8 mouse cellular contexts compared by ENCODE assay signal in genomic region chr2:20339919-20340318, GRCm38 (mm10).
DNase-seq lines count a peak whose midpoint lies in the region; ATAC-seq lines count a peak whose summit lies in the region.

No protein-coding gene starts in this region.

- WGBS in limb, embryonic 11.5 days = 26% methylated on average over 12 of the region's 12 CpGs
- 36% methylated on average over 12 of the region's 12 CpGs for WGBS in limb, embryonic 10.5 days
- WGBS in hindbrain, embryonic 13.5 days = 26% methylated on average over 12 of the region's 12 CpGs
- WGBS in limb, embryonic 15.5 days = 19% methylated on average over 12 of the region's 12 CpGs
- WGBS in stomach, embryonic 14.5 days = 22% methylated on average over 12 of the region's 12 CpGs

- no peak overlapping the region for H3K9ac ChIP-seq in limb, embryonic 11.5 days (ENCODE audit: low read length)
- peak overlapping the region; percentile 16; the same call in 1 of the 2 replicates for H3K9ac ChIP-seq in hindbrain, embryonic 13.5 days
- H3K9ac ChIP-seq in limb, embryonic 15.5 days = no peak overlapping the region
- H3K9ac ChIP-seq in stomach, embryonic 14.5 days (replicated peaks; ENCODE audit: low read depth, low read length) = no peak overlapping the region

- H3K4me1 ChIP-seq in limb, embryonic 11.5 days (ENCODE audit: control insufficient read depth, insufficient read depth, low read length) = no peaks in the 10 kb centered on the region
- H3K4me1 ChIP-seq in limb, embryonic 10.5 days = no peaks in the 10 kb centered on the region; the same call in 1 of the 2 replicates
- H3K4me1 ChIP-seq in hindbrain, embryonic 13.5 days (replicated peaks) = 0 out of 2 replicates have a peak, but pooled peaks cover 9% of the 10 kb centered on the region
- H3K4me1 ChIP-seq in limb, embryonic 15.5 days = peaks cover 7% of the 10 kb centered on the region; the same call in 1 of the 2 replicates
- H3K4me1 ChIP-seq in stomach, embryonic 14.5 days (ENCODE audit: control insufficient read depth, insufficient read depth, low read length) = no peaks in the 10 kb centered on the region

- H3K4me2 ChIP-seq in limb, embryonic 11.5 days (ENCODE audit: low read depth, severe bottlenecking) = no peak overlapping the region
- peak overlapping the region; percentile 43 for H3K4me2 ChIP-seq in hindbrain, embryonic 13.5 days
- peak overlapping the region; percentile 40 for H3K4me2 ChIP-seq in limb, embryonic 15.5 days
- H3K4me2 ChIP-seq in stomach, embryonic 14.5 days (replicated peaks; ENCODE audit: low read depth, low read length) = peak overlapping the region; percentile 34

- peak; percentile 28 for DNase-seq in limb, embryonic 11.5 days (ENCODE audit: low spot score)
- DNase-seq in limb, embryonic 10.5 days (ENCODE audit: low spot score) = no peak
- DNase-seq in thymus, postnatal 25 days = no peak
- DNase-seq in testis, postnatal 10 days (ENCODE audit: low spot score) = no peak
- DNase-seq in cerebellum, postnatal 36 days = no peak

- H3K27ac ChIP-seq in limb, embryonic 11.5 days (replicated peaks; ENCODE audit: low read depth, low read length) = no peak overlapping the region
- H3K27ac ChIP-seq in limb, embryonic 10.5 days = no peak overlapping the region
- H3K27ac ChIP-seq in hindbrain, embryonic 13.5 days = no peak overlapping the region
- H3K27ac ChIP-seq in limb, embryonic 15.5 days = peak overlapping the region; percentile 22; the same call in 1 of the 2 replicates
- no peak overlapping the region for H3K27ac ChIP-seq in stomach, embryonic 14.5 days (ENCODE audit: low read length)

- ATAC-seq in limb, embryonic 11.5 days (ENCODE audit: insufficient number of reproducible peaks, low FRiP score, low TSS enrichment, low read depth) = no peak
- no peak for ATAC-seq in hindbrain, embryonic 13.5 days (ENCODE audit: low FRiP score)
- no peak for ATAC-seq in limb, embryonic 15.5 days (ENCODE audit: insufficient number of reproducible peaks, low FRiP score, low TSS enrichment, low read depth)
- peak; percentile 74; the same call in 1 of the 2 replicates for ATAC-seq in stomach, embryonic 14.5 days (ENCODE audit: insufficient number of reproducible peaks, insufficient read depth, low FRiP score, low read depth)

- no peaks in the 10 kb centered on the region for H3K9me3 ChIP-seq in limb, embryonic 11.5 days (ENCODE audit: control insufficient read depth, low read length)
- no peaks in the 10 kb centered on the region for H3K9me3 ChIP-seq in limb, embryonic 10.5 days (replicated peaks)
- H3K9me3 ChIP-seq in hindbrain, embryonic 13.5 days = no peaks in the 10 kb centered on the region
- H3K9me3 ChIP-seq in limb, embryonic 15.5 days = no peaks in the 10 kb centered on the region
- H3K9me3 ChIP-seq in stomach, embryonic 14.5 days (ENCODE audit: control insufficient read depth, low read depth, low read length) = no peaks in the 10 kb centered on the region

- no peak overlapping the region for H3K4me3 ChIP-seq in limb, embryonic 11.5 days (ENCODE audit: low read depth, low read length)
- H3K4me3 ChIP-seq in limb, embryonic 10.5 days = no peak overlapping the region
- H3K4me3 ChIP-seq in hindbrain, embryonic 13.5 days = peak overlapping the region; percentile 15; the same call in 1 of the 2 replicates
- H3K4me3 ChIP-seq in limb, embryonic 15.5 days = peak overlapping the region; percentile 24
- H3K4me3 ChIP-seq in stomach, embryonic 14.5 days (ENCODE audit: low read depth, low read length) = peak overlapping the region; percentile 11; the same call in 1 of the 2 replicates

- H3K36me3 ChIP-seq in limb, embryonic 11.5 days (ENCODE audit: control insufficient read depth, insufficient read depth, low read length) = no peaks in the 10 kb centered on the region
- no peaks in the 10 kb centered on the region for H3K36me3 ChIP-seq in limb, embryonic 10.5 days
- H3K36me3 ChIP-seq in hindbrain, embryonic 13.5 days = no peaks in the 10 kb centered on the region
- H3K36me3 ChIP-seq in limb, embryonic 15.5 days = no peaks in the 10 kb centered on the region
- H3K36me3 ChIP-seq in stomach, embryonic 14.5 days (ENCODE audit: control insufficient read depth, insufficient read depth, low read length) = no peaks in the 10 kb centered on the region

- no peaks in the 10 kb centered on the region for H3K27me3 ChIP-seq in limb, embryonic 11.5 days (ENCODE audit: control insufficient read depth, insufficient read depth, low read length)
- no peaks in the 10 kb centered on the region for H3K27me3 ChIP-seq in limb, embryonic 10.5 days (ENCODE audit: low read depth, poor library complexity, severe bottlenecking)
- H3K27me3 ChIP-seq in hindbrain, embryonic 13.5 days = no peaks in the 10 kb centered on the region
- H3K27me3 ChIP-seq in limb, embryonic 15.5 days = no peaks in the 10 kb centered on the region
- H3K27me3 ChIP-seq in stomach, embryonic 14.5 days (ENCODE audit: control insufficient read depth, insufficient read depth, low read length) = no peaks in the 10 kb centered on the region

Comparison
In these comparisons a context has a peak if more than half of its experiments do, and no peak if none do; other contexts are left out.
1. H3K4me3 ChIP-seq: peak in hindbrain, embryonic 13.5 days (single experiment), limb, embryonic 15.5 days (single experiment) and stomach, embryonic 14.5 days (single experiment); none in limb, embryonic 11.5 days (single experiment) and limb, embryonic 10.5 days (single experiment).